Mouse (Mus musculus): Measurements from ENCODE around the gene Cog3.
"Not testable (repeated sequence)": the region's sequence is repeated elsewhere in the genome, so short reads cannot be mapped to it uniquely, and the experiment has no call there.

Gene Cog3

GRCm38 (mm10) chr14:75753991-75754817, at the start of gene Cog3:
Cog3 (minus strand) TSS chr14:75754517.
- DNase-seq (ENCODE audit: low spot score in 2 of 2): peak; percentile 97

GRCm38 (mm10) chr14:75797769-75798386, 43.6 kb upstream of the Cog3 start:
- DNase-seq (ENCODE audit: low spot score in 2 of 2): no peak

- DNase-seq (ENCODE audit: low spot score in 2 of 2): no peak
Observed at GRCm38 (mm10) chr14:75795918-75796317, 41.6 kb upstream of the Cog3 start.

GRCm38 (mm10) chr14:75794726-75795125, 40.4 kb upstream of the Cog3 start:
- no peak for DNase-seq (ENCODE audit: low spot score in 2 of 2)

GRCm38 (mm10) chr14:75794324-75794723, 40.0 kb upstream of the Cog3 start:
- no peak for DNase-seq (ENCODE audit: low spot score in 2 of 2)

GRCm38 (mm10) chr14:75793110-75793509, 38.8 kb upstream of the Cog3 start:
- DNase-seq (ENCODE audit: low spot score in 2 of 2): no peak

GRCm38 (mm10) chr14:75791372-75791771, 37.1 kb upstream of the Cog3 start:
- no peak for DNase-seq (ENCODE audit: low spot score in 2 of 2)

GRCm38 (mm10) chr14:75790411-75790996, 36.2 kb upstream of the Cog3 start:
- no peak for DNase-seq (ENCODE audit: low spot score in 2 of 2)

GRCm38 (mm10) chr14:75789291-75789690, 35.0 kb upstream of the Cog3 start:
- DNase-seq (ENCODE audit: low spot score in 2 of 2): no peak

- no peak for DNase-seq (ENCODE audit: low spot score in 2 of 2)
Observed at GRCm38 (mm10) chr14:75787794-75788175, 33.5 kb upstream of the Cog3 start.

- peak; percentile 94 to 99 for DNase-seq (ENCODE audit: low spot score in 2 of 2)
Observed at GRCm38 (mm10) chr14:75786868-75787793, 32.8 kb upstream of the Cog3 start, which contains the start of gene Slc25a30. Slc25a30 (minus strand) TSS chr14:75787037.

GRCm38 (mm10) chr14:75786424-75786867, 32.1 kb upstream of the Cog3 start:
- peak in 1 of 2 experiments; percentile 73 for DNase-seq (ENCODE audit: low spot score in 2 of 2)

GRCm38 (mm10) chr14:75779913-75780312, 25.6 kb upstream of the Cog3 start:
- DNase-seq (ENCODE audit: low spot score in 2 of 2): no peak

- DNase-seq (ENCODE audit: low spot score in 2 of 2): no peak
Observed at GRCm38 (mm10) chr14:75776637-75777036, 22.3 kb upstream of the Cog3 start.

GRCm38 (mm10) chr14:75773431-75773830, 19.1 kb upstream of the Cog3 start:
- no peak for DNase-seq (ENCODE audit: low spot score in 2 of 2)

- not testable (repeated sequence) for DNase-seq (ENCODE audit: low spot score in 2 of 2)
Observed at GRCm38 (mm10) chr14:75772407-75772806, 18.1 kb upstream of the Cog3 start.

- no peak for DNase-seq (ENCODE audit: low spot score in 2 of 2)
Observed at GRCm38 (mm10) chr14:75771101-75771501, 16.8 kb upstream of the Cog3 start.

- DNase-seq (ENCODE audit: low spot score in 2 of 2): no peak
Observed at GRCm38 (mm10) chr14:75769334-75769733, 15.0 kb upstream of the Cog3 start.

- DNase-seq (ENCODE audit: low spot score in 2 of 2): no peak
Observed at GRCm38 (mm10) chr14:75768275-75768608, 13.9 kb upstream of the Cog3 start.

- DNase-seq (ENCODE audit: low spot score in 2 of 2): peak; percentile 39 to 73
Observed at GRCm38 (mm10) chr14:75767492-75768274, 13.4 kb upstream of the Cog3 start.

All from spleen, postnatal 10 days (tissue).